Mouse (Mus musculus): ENCODE results near the gene Rabif. TPM values are rescaled to one million over a fixed set of nuclear protein-coding genes. Genes with fewer than 3 reads are reported as not detected.
"Not testable (repeated sequence)": the region's sequence is repeated elsewhere in the genome, so short reads cannot be mapped to it uniquely, and the experiment has no call there.

Gene Rabif
- 10 to 100 TPM; 12.6 to 12.7 TPM for total RNA-seq (2021)

GRCm38 (mm10) chr1:134494428-134495215, at the start of gene Rabif:
TSS of gene Rabif (plus strand) at chr1:134494648.
- DNase-seq: peak; percentile 99

- DNase-seq: no peak
Observed at GRCm38 (mm10) chr1:134445418-134445817, 49.0 kb upstream of the Rabif start.

DNA sequence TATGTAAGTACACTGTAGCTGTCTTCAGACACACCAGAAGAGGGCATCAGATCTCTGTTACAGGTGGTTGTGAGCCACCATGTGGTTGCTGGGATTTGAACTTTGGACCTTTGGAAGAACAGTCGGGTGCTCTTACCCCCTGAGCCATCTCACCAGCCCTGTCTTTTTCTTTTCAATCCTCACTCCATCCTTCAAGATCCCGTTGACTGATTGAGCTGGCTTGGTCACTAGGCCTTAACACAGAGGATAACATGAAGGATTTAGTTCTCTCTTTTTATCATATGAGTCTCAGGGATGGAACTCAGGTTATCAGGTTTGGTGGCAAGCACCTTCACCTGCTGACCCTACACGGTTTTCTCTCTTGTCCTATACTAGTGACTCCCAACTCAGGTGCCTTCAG, 45.9 kb upstream of the Rabif start:
- DNase-seq: not testable (repeated sequence)

DNA sequence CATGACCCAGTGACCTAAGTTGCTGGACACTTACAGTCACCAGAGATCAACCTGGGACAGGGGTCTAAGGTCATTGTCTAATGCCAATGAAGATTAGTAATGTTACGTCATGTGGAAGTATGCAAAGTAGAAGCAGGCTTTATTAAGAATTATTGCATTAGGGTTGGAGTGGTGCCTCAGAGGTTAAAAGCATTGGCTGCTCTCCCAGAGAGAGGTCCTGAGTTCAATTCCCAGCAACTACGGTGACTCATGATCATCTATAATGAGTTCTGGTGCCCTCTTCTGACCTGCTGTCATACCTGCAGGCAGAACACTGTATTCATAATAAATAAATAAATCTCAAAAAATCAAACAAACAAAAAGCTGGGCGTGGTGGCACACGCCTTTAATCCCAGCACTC, 44.2 kb upstream of the Rabif start:
- DNase-seq: no peak

- peak; percentile 56 for DNase-seq
Observed at GRCm38 (mm10) chr1:134450986-134451385, 43.5 kb upstream of the Rabif start.

GRCm38 (mm10) chr1:134454904-134455824, 39.3 kb upstream of the Rabif start, which contains the start of gene Klhl12:
TSS of gene Klhl12 (plus strand) at chr1:134455531.
- DNase-seq: peak; percentile 96

- DNase-seq: no peak
Observed at GRCm38 (mm10) chr1:134456060-134456459, 38.4 kb upstream of the Rabif start.

DNA sequence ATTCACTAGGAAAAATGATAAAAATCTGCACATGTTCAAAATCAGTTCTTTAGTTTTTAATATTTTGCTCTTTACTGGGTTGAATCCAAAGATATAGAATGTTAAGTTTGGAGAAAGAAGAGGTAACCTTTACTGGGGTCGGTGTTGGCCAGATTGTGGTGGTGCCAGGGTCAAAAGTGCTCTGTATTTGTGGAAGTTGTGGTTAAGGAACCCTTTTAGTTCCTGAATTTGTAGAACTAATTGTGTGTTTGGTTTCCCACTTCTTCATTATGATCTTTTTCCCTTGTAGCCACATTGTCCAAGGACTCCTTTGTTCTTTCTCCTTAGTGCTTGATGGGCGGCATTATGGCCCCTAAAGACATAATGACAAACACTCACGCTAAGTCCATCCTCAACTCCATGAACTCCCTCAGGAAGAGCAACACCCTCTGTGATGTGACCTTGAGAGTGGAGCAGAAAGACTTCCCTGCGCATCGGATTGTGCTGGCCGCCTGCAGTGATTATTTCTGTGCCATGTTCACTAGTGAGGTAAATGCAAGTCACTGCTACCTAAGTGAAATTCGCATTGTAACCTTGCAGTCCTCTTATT, 36.2 kb upstream of the Rabif start:
- no peak for DNase-seq

GRCm38 (mm10) chr1:134460294-134461284, 33.9 kb upstream of the Rabif start:
- no peak for DNase-seq

- no peak for DNase-seq
Observed at GRCm38 (mm10) chr1:134484623-134485022, 9.8 kb upstream of the Rabif start.

DNA sequence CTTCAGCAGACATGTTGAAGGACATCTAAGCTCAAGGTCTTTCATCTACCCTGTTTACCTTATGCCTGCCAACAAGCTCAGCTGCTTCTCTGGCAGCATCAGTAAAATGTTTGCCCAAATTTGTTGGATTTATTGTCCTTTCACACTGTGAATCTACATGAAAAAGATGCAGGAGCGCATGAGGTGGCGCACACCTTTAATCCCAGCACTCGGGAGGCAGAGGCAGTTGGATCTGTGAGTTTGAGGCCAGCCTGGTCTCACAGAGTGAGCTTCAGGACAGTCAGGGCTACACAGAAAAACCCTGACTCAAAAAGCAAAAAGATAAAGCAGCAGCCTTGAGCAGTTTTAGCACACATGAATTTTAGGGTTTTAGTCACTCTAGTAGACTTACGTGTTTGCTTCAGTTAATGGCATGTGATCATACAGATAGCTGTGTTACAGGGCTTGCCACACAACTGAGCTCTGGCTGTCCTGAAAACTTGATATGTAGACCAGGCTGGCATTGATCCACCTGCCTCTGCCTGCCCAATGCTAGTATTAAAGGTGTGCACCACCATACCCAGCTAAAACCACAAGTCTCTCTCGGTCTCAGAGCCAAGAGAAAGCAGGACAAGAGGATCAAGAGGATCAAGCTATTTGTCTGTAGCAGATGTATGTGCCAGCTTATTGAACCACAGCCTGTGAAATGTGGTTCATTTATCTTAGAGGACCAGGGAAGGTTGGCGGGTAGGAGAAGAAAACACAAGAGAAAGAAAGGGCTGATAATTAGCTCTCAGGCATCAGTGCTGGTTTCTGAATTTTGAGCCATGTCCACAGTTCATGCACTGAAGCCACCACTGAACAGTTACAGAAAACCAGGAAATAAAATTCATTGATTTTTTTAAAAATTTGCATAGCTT, 3.3 kb upstream of the Rabif start:
- no peak for DNase-seq

DNA sequence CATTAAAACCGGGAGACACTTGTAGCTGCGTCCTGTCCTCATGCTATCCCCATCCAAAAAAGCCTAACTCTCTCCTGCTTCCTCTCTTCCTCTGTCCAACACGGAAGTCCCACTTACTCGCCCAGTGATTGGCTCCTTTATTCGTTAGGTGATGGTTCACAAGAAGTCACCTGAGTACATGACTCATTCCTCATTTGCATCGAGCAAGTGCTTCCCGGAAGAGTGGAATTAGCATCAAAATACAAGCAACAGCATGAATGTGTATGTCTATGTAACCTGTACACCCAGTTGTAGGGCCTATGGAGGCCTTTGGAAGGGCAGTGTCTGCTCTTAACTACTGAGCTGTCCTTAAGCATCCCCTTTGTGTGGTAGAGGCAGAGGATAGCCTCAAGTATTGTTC, 2.2 kb upstream of the Rabif start:
- DNase-seq: no peak

- no peak for DNase-seq
Observed at GRCm38 (mm10) chr1:134493496-134493895, 952 bp upstream of the Rabif start.

DNA sequence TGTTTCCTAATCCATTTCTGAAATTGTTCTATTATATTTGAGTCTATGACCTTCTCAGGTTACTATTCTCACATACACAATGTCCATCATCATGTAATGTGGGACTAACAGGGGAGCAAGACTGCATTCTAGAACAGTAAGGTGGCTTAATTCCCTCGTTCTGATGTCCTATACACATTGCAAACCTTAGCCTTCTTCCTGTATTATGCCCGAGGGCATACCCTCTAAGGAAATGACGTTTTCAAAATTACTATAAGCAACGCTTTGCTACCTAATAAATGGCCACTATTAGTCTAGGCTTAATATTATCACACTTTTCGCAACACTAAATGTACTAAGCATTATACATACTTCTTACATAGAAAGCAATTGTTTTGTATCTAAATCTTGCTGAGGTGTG, 492 bp upstream of the Rabif start:
- no peak for DNase-seq

DNA sequence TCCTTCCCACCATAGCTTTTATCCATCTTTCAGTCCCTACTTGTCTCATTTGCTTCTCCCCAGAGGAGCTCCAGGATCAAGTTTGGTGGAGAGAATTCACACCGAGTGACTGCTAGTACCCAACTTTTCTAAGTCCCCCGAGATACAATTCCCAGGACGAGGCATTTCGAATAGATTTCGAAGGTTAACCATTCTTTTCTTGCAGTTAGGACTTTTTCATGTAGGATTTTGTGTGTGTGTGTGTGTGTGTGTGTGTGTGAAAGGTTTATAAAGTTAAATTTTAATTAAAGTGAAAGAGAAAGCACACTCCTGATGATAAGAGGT, 730 bp downstream of the Rabif start:
- DNase-seq: no peak

- DNase-seq: no peak
Observed at GRCm38 (mm10) chr1:134495991-134496390, 1.5 kb downstream of the Rabif start.

DNA sequence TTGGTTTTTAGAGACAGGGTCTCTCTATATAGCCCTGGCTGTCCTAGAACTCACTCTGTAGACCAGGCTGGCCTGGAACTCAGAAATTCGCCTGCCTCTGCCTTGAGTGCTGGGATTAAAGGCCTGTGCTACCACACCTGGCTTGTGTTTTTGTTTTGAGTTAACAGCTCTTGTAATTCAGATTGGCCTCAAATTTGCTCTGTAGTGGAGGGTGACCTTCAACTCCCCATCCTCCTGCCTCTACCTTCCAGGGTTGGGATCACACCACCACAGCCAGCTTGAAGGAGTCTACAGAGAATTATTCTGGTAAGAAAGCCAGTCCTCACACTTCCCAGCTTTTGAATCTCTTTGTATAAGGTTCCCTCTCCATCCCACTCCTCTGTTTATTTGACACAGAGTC, 6.5 kb downstream of the Rabif start:
- DNase-seq: no peak

- DNase-seq: no peak
Observed at GRCm38 (mm10) chr1:134506201-134506600, 11.8 kb downstream of the Rabif start.

DNA sequence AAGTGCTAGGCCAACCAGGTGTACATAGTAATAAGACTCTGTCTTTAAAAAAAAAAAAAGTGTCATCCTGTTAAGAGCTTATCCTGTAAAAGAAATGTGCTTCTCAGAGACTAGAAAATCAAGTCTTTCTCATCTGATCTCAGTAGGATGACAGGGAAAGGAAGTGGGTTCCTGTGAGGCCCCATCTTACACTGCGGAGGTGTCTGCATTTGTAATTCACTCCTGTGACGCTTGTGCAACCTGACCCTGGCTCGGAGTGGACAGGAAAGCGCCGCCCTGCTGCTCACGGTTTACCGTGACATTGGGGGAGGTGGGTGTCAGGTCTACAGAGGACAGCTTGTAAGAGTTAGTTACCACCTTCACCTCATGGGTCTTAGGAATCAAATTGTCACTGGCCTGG, 15.6 kb downstream of the Rabif start:
- DNase-seq: no peak

- DNase-seq: no peak
Observed at GRCm38 (mm10) chr1:134512183-134512582, 17.7 kb downstream of the Rabif start.

- DNase-seq: no peak
Observed at GRCm38 (mm10) chr1:134512584-134512983, 18.1 kb downstream of the Rabif start.
